ENCODE assay signal across 26 mouse cellular contexts in genomic region chr6:68370010-68370409, GRCm38 (mm10).
A peak's percentile ranks its signal among the peaks of the same experiment; 100 is the strongest.
DNase-seq lines count a peak whose midpoint lies in the region; ATAC-seq and TF ChIP-seq lines count a peak whose summit lies in the region.
"Had no signal": no experiment of that assay in that cellular context is flagged by ENCODE, and none has a peak within 500 bp of the region (broad histone marks: within the 10 kb centered on the region; RNA-seq: fewer than 3 reads in every experiment).

No protein-coding gene starts in this region.

- no peaks in the 10 kb centered on the region for H3K9me3 ChIP-seq in hindbrain, embryonic 14.5 days (ENCODE audit: control insufficient read depth, low read length)
- 0 out of 2 replicates have a peak, but pooled peaks cover 2% of the 10 kb centered on the region for H3K9me3 ChIP-seq in hindbrain, embryonic 10.5 days
- H3K9me3 ChIP-seq in lung, embryonic 14.5 days (ENCODE audit: low read depth, low read length) = no peaks in the 10 kb centered on the region
- H3K9me3 ChIP-seq in lung, postnatal 0 days (ENCODE audit: low read length) = no peaks in the 10 kb centered on the region
- peaks cover 11% of the 10 kb centered on the region; the same call in 1 of the 2 replicates for H3K9me3 ChIP-seq in E14TG2a.4 (ENCODE audit: low read length)
- H3K9me3 ChIP-seq in limb, embryonic 10.5 days (replicated peaks) = no peaks in the 10 kb centered on the region
- H3K9me3 ChIP-seq in midbrain, embryonic 10.5 days (replicated peaks) = no peaks in the 10 kb centered on the region; the same call in 1 of the 2 replicates
- H3K9me3 ChIP-seq: embryonic facial prominence, embryonic 13.5 days; forebrain, embryonic 13.5 days; hindbrain, embryonic 15.5 days; kidney, embryonic 15.5 days; limb, embryonic 13.5 days; liver, embryonic 12.5 days had no signal

- H3K4me1 ChIP-seq in hindbrain, embryonic 14.5 days (replicated peaks; ENCODE audit: control insufficient read depth, insufficient read depth, low read length) = no peaks in the 10 kb centered on the region
- no peaks in the 10 kb centered on the region for H3K4me1 ChIP-seq in hindbrain, embryonic 10.5 days (replicated peaks)
- H3K4me1 ChIP-seq in lung, embryonic 14.5 days (ENCODE audit: insufficient read depth) = no peaks in the 10 kb centered on the region
- H3K4me1 ChIP-seq in lung, postnatal 0 days (ENCODE audit: insufficient read depth, low read depth, low read length) = no peaks in the 10 kb centered on the region
- H3K4me1 ChIP-seq in E14TG2a.4 (replicated peaks; ENCODE audit: low read depth, low read length) = no peaks in the 10 kb centered on the region
- H3K4me1 ChIP-seq in limb, embryonic 10.5 days = no peaks in the 10 kb centered on the region
- H3K4me1 ChIP-seq in midbrain, embryonic 10.5 days = no peaks in the 10 kb centered on the region
- H3K4me1 ChIP-seq: embryonic facial prominence, embryonic 13.5 days; forebrain, embryonic 13.5 days; hindbrain, embryonic 15.5 days; kidney, embryonic 15.5 days; limb, embryonic 13.5 days; liver, embryonic 12.5 days had no signal

- no peak for ATAC-seq in hindbrain, embryonic 14.5 days (ENCODE audit: low FRiP score)
- ATAC-seq in lung, embryonic 14.5 days (ENCODE audit: insufficient read depth) = no peak
- ATAC-seq in lung, postnatal 0 days = no peak
- ATAC-seq: forebrain, embryonic 13.5 days; liver, embryonic 12.5 days; midbrain, embryonic 16.5 days had no signal

- H3K4me3 ChIP-seq in hindbrain, embryonic 14.5 days (replicated peaks; ENCODE audit: low read length) = no peak overlapping the region
- H3K4me3 ChIP-seq in hindbrain, embryonic 10.5 days = no peak overlapping the region
- H3K4me3 ChIP-seq in lung, embryonic 14.5 days (ENCODE audit: low read depth, low read length) = no peak overlapping the region
- no peak overlapping the region for H3K4me3 ChIP-seq in lung, postnatal 0 days (ENCODE audit: low read depth, low read length)
- no peak overlapping the region for H3K4me3 ChIP-seq in E14TG2a.4 (replicated peaks; ENCODE audit: low read length)
- no peak overlapping the region for H3K4me3 ChIP-seq in limb, embryonic 10.5 days
- H3K4me3 ChIP-seq in midbrain, embryonic 10.5 days = no peak overlapping the region
- H3K4me3 ChIP-seq: embryonic facial prominence, embryonic 13.5 days; erythroblast, embryonic 14.5 days; forebrain, embryonic 13.5 days; gastrocnemius, adult 2 months; hindbrain, embryonic 15.5 days; kidney, embryonic 15.5 days; limb, embryonic 13.5 days; liver, embryonic 12.5 days had no signal

- H3K27me3 ChIP-seq in hindbrain, embryonic 14.5 days (ENCODE audit: control insufficient read depth, insufficient read depth, low read length) = no peaks in the 10 kb centered on the region
- no peaks in the 10 kb centered on the region for H3K27me3 ChIP-seq in hindbrain, embryonic 10.5 days (ENCODE audit: insufficient read depth, poor library complexity, severe bottlenecking)
- no peaks in the 10 kb centered on the region for H3K27me3 ChIP-seq in lung, embryonic 14.5 days (ENCODE audit: insufficient read depth, low read length)
- H3K27me3 ChIP-seq in lung, postnatal 0 days (replicated peaks; ENCODE audit: insufficient read depth, low read length) = no peaks in the 10 kb centered on the region
- H3K27me3 ChIP-seq in E14TG2a.4 (ENCODE audit: insufficient read depth, low read length) = no peaks in the 10 kb centered on the region
- no peaks in the 10 kb centered on the region for H3K27me3 ChIP-seq in limb, embryonic 10.5 days (ENCODE audit: low read depth, poor library complexity, severe bottlenecking)
- H3K27me3 ChIP-seq in midbrain, embryonic 10.5 days (ENCODE audit: low read depth, poor library complexity, severe bottlenecking) = no peaks in the 10 kb centered on the region
- H3K27me3 ChIP-seq: CH12.LX; embryonic facial prominence, embryonic 13.5 days; forebrain, embryonic 13.5 days; hindbrain, embryonic 15.5 days; kidney, embryonic 15.5 days; limb, embryonic 13.5 days; liver, embryonic 12.5 days had no signal

- WGBS in hindbrain, embryonic 14.5 days = 84% methylated on average over 6 of the region's 6 CpGs
- 84% methylated on average over 6 of the region's 6 CpGs for WGBS in hindbrain, embryonic 10.5 days
- WGBS in lung, embryonic 14.5 days = 74% methylated on average over 6 of the region's 6 CpGs
- WGBS in lung, postnatal 0 days = 80% methylated on average over 6 of the region's 6 CpGs
- 82% methylated on average over 6 of the region's 6 CpGs for WGBS in limb, embryonic 10.5 days
- 82% methylated on average over 6 of the region's 6 CpGs for WGBS in midbrain, embryonic 10.5 days

- H3K9ac ChIP-seq in hindbrain, embryonic 14.5 days = no peak overlapping the region
- no peak overlapping the region for H3K9ac ChIP-seq in lung, embryonic 14.5 days
- no peak overlapping the region for H3K9ac ChIP-seq in lung, postnatal 0 days (replicated peaks; ENCODE audit: low read depth)
- H3K9ac ChIP-seq: embryonic facial prominence, embryonic 13.5 days; forebrain, embryonic 13.5 days; hindbrain, embryonic 15.5 days; kidney, embryonic 15.5 days; limb, embryonic 13.5 days; liver, embryonic 12.5 days had no signal

- H3K27ac ChIP-seq in hindbrain, embryonic 14.5 days = no peak overlapping the region
- H3K27ac ChIP-seq in hindbrain, embryonic 10.5 days = no peak overlapping the region
- no peak overlapping the region for H3K27ac ChIP-seq in lung, embryonic 14.5 days (ENCODE audit: low read depth)
- no peak overlapping the region for H3K27ac ChIP-seq in lung, postnatal 0 days (ENCODE audit: low read length)
- no peak overlapping the region for H3K27ac ChIP-seq in limb, embryonic 10.5 days
- H3K27ac ChIP-seq in midbrain, embryonic 10.5 days (replicated peaks) = no peak overlapping the region
- H3K27ac ChIP-seq: embryonic facial prominence, embryonic 13.5 days; forebrain, embryonic 13.5 days; gastrocnemius, adult 2 months; hindbrain, embryonic 15.5 days; kidney, embryonic 15.5 days; limb, embryonic 13.5 days; liver, embryonic 12.5 days; stomach, postnatal 0 days had no signal

- TF ChIP-seq EP300 in lung, postnatal 0 days (IDR thresholded peaks at IDR 0.05) = no peak

- TF ChIP-seq CTCF in lung, embryonic 14.5 days (IDR thresholded peaks at IDR 0.05; ENCODE audit: low read depth) = peak; percentile 10; the same call in 1 of the 2 replicates
- TF ChIP-seq CTCF in lung, postnatal 0 days (IDR thresholded peaks at IDR 0.05) = no peak
- 0 out of 2 replicates have a peak, but pooled peaks have one; percentile 7 for TF ChIP-seq CTCF in E14TG2a.4 (conservative IDR thresholded peaks at IDR 0.05; ENCODE audit: low read length)

- no peak overlapping the region for H3K4me2 ChIP-seq in hindbrain, embryonic 14.5 days (replicated peaks)
- no peak overlapping the region for H3K4me2 ChIP-seq in lung, embryonic 14.5 days
- no peak overlapping the region for H3K4me2 ChIP-seq in lung, postnatal 0 days (replicated peaks; ENCODE audit: low read depth, low read length)
- H3K4me2 ChIP-seq: embryonic facial prominence, embryonic 13.5 days; forebrain, embryonic 13.5 days; hindbrain, embryonic 15.5 days; kidney, embryonic 15.5 days; limb, embryonic 13.5 days; liver, embryonic 12.5 days had no signal

- no peaks in the 10 kb centered on the region for H3K36me3 ChIP-seq in hindbrain, embryonic 14.5 days (replicated peaks; ENCODE audit: control insufficient read depth, insufficient read depth)
- no peaks in the 10 kb centered on the region for H3K36me3 ChIP-seq in hindbrain, embryonic 10.5 days
- no peaks in the 10 kb centered on the region for H3K36me3 ChIP-seq in lung, embryonic 14.5 days (ENCODE audit: insufficient read depth)
- no peaks in the 10 kb centered on the region for H3K36me3 ChIP-seq in lung, postnatal 0 days (ENCODE audit: insufficient read depth, low read length)
- no peaks in the 10 kb centered on the region for H3K36me3 ChIP-seq in E14TG2a.4 (ENCODE audit: insufficient read depth, low read length)
- H3K36me3 ChIP-seq in limb, embryonic 10.5 days = no peaks in the 10 kb centered on the region
- H3K36me3 ChIP-seq in midbrain, embryonic 10.5 days = no peaks in the 10 kb centered on the region
- H3K36me3 ChIP-seq: embryonic facial prominence, embryonic 13.5 days; hindbrain, embryonic 15.5 days; kidney, embryonic 15.5 days; limb, embryonic 13.5 days; liver, embryonic 12.5 days had no signal

- DNase-seq in hindbrain, embryonic 14.5 days (ENCODE audit: low spot score) = peak; percentile 25
- no peak for DNase-seq in hindbrain, embryonic 10.5 days (ENCODE audit: low spot score)
- DNase-seq in lung, embryonic 14.5 days = peak; percentile 3
- no peak for DNase-seq in lung, postnatal 0 days (ENCODE audit: low spot score)
- DNase-seq in brain, adult 2 months (ENCODE audit: low read depth, low spot score) = peak; percentile 2
- DNase-seq in limb, embryonic 10.5 days (ENCODE audit: low spot score) = no peak
- DNase-seq in midbrain, embryonic 10.5 days (ENCODE audit: low spot score) = no peak
- DNase-seq: adrenal gland, adult 2 months; cerebellum, adult 18-20 months; cerebellum, postnatal 14 days; gastrocnemius, adult 2 months; kidney, adult 11 months; lung, adult 18-20 months; thymus, adult 2 months; thymus, postnatal 4 days had no signal

Comparison
In these comparisons a context has a peak if more than half of its experiments do, and no peak if none do; other contexts are left out.
1. DNase-seq: peak in hindbrain, embryonic 14.5 days (single experiment), lung, embryonic 14.5 days (single experiment) and brain, adult 2 months (single experiment); none in hindbrain, embryonic 10.5 days (single experiment), lung, postnatal 0 days (single experiment), limb, embryonic 10.5 days (single experiment) and midbrain, embryonic 10.5 days (single experiment).